Mouse (Mus musculus) heart, adult 2 months (tissue): ENCODE results near the gene Yae1d1. TPM values are rescaled to one million over a fixed set of nuclear protein-coding genes. Genes with fewer than 3 reads are reported as not detected.
"Not testable (repeated sequence)": the region's sequence is repeated elsewhere in the genome, so short reads cannot be mapped to it uniquely, and the experiment has no call there.

ENCODE experiments used
- DNase-seq, 2 experiments: peaks; one replicate each; pipeline ENCODE4 v3.0.0; 2021
- H3K27ac ChIP-seq: fragments of 200-600 bp; 2 replicates; pipeline ENCODE4 v1.8.1; 2022
- H3K27me3 ChIP-seq: fragments of 200-500 bp; 2 replicates; pipeline ENCODE4 v1.6.1; 2012; ENCODE audit warnings: mild to moderate bottlenecking, low read length, inconsistent platforms, mixed read lengths; ENCODE audit not compliant: control insufficient read depth, insufficient read depth
- H3K36me3 ChIP-seq: fragments of 200-500 bp; 2 replicates; pipeline ENCODE4 v1.6.1; 2012; ENCODE audit warnings: low read length, inconsistent platforms; ENCODE audit not compliant: control insufficient read depth, insufficient read depth
- H3K4me1 ChIP-seq: fragments of 200-500 bp; 2 replicates; pipeline ENCODE4 v1.6.1; 2011; ENCODE audit warnings: low read length; ENCODE audit not compliant: control insufficient read depth, insufficient read depth
- H3K4me3 ChIP-seq: fragments of 200-600 bp; 2 replicates; pipeline ENCODE4 v1.8.1; 2022
- H3K79me2 ChIP-seq: fragments of 200-500 bp; replicated peaks from 2 replicates; pipeline ENCODE4 v1.6.1; 2012; ENCODE audit warnings: mild to moderate bottlenecking, inconsistent platforms, low read length, moderate library complexity, mixed read lengths; ENCODE audit not compliant: control insufficient read depth, insufficient read depth
- H3K9ac ChIP-seq: fragments of 200-500 bp; 2 replicates; pipeline ENCODE4 v1.6.1; 2012; ENCODE audit warnings: low read depth, mild to moderate bottlenecking, control low read depth, inconsistent platforms, low read length, mixed read lengths
- CTCF ChIP-seq: fragments of 200-600 bp; IDR thresholded peaks from 2 replicates; pipeline ENCODE4 v1.8.1; 2022; ENCODE audit warnings: antibody characterized with exemption, mild to moderate bottlenecking, moderate library complexity
- EP300 ChIP-seq: fragments of 200-500 bp; IDR thresholded peaks from 2 replicates; pipeline ENCODE4 v1.6.1; 2011; ENCODE audit warnings: low read depth, low read length, control low read depth; ENCODE audit not compliant: insufficient read depth
- POLR2A ChIP-seq: fragments of 200-500 bp; IDR thresholded peaks from 2 replicates; pipeline ENCODE4 v1.6.1; 2011; ENCODE audit warnings: mild to moderate bottlenecking, low read depth, low read length, control low read depth; ENCODE audit not compliant: insufficient read depth
- WGBS: fragments of 180-500 bp; shearing (Covaris S2); methylation state at CpG from one replicate; pipeline ENCODE4 v1.1.7; 2018; 5-methylcytosine and 5-hydroxymethylcytosine counted together
- intact Hi-C: fragments of 180-260 bp; cut with DNase I; formaldehyde crosslinking; loops from one replicate; pipeline ENCODE4 v1.15.1; 2025
- polyA plus RNA-seq: library from polyadenylated mRNA; depleted of rRNA; stranded (reverse); fragments of >200 nt; gene quantifications from 2 replicates; pipeline ENCODE4 v1.2.3, GENCODE M21; 2012
- total RNA-seq, 2 experiments: library from RNA; stranded (reverse); gene quantifications; 2 replicates each; pipeline ENCODE4 v1.2.3; 2021

Gene Yae1d1
- total and polyA plus RNA-seq, 3 experiments = 36.2 to 39.0 (median 37.6) TPM

DNA sequence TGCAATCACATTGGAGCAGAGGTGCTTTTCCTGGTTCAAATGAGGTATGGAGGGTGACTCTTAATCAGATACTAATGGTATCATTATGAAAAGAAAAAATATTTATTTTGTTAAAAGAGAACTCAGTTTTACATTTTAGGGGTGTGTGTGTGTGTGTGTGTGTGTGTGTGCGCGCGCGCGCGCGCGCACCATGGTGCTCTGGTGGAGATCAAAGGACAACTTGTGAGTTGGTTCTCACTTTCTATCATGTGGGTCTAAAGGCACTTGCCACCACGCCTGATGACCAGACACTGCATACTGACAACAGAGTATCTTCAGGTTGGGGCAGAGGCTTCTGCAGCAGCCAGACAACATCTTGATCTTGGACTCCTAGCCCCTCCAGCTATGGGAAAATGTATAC lies 18.4 kb downstream of the Yae1d1 start:
- Histone ChIP-seq H3K36me3 (no peaks in the 10 kb centered on the region), H3K79me2 (no peaks in the 10 kb centered on the region), H3K4me3 (no peak overlapping the region), H3K27ac (no peak overlapping the region), H3K9ac (no peak overlapping the region), H3K27me3 (no peaks in the 10 kb centered on the region), H3K4me1 (no peaks in the 10 kb centered on the region)
- TF ChIP-seq CTCF (no peak), POLR2A (no peak), EP300 (no peak)
- no peak for DNase-seq
- WGBS = 92% methylated on average over 9 of the region's 9 CpGs
- intact Hi-C loops = no loop called here

DNA sequence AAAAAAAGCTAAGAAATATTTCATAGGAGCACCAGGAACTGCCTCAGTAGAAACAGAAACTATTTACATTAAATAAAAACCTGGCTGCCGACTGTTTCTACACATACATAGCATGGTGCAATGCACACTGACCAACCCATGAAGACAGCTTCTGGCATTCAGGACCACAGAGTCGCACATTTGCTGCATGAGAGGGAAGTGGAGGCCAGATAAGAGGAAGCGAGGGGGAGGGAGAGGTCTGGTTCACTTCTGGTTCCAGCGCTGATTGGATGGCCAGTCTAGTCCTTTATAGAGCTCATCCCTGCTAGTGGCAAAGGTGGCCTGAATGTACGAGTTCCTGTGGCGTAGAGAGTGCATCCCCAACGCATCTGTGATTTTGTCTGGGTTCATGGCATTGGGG lies 32.5 kb downstream of the Yae1d1 start:
- WGBS = 66% methylated on average over 7 of the region's 7 CpGs
- Histone ChIP-seq H3K79me2 (no peaks in the 10 kb centered on the region), H3K4me3 (no peak overlapping the region), H3K4me1 (no peaks in the 10 kb centered on the region), H3K36me3 (no peaks in the 10 kb centered on the region), H3K27ac (no peak overlapping the region), H3K9ac (no peak overlapping the region), H3K27me3 (no peaks in the 10 kb centered on the region)
- DNase-seq = no peak
- TF ChIP-seq POLR2A (no peak), EP300 (no peak), CTCF (no peak)
- intact Hi-C loops = no loop called here

DNA sequence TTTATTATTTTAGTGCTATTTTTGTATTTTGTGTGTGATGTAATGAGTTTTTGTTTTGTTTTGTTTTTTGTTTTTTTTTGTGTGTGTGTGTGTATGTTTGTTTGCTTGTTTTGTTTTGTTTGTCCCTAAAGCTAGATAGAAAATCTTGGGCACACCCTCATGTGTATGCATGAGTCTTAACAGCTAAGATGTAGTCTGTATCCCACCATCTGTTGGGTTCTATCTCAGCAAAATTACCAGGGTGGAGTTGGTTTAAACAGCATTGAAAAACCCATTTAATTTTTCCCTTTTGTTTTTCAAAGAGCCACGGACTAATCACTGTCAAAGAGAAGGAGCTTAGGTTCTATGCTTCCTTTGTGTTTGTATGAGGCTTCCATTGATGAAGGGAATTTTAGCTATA lies 38.9 kb downstream of the Yae1d1 start:
- H3K4me1 ChIP-seq = no peaks in the 10 kb centered on the region
- H3K79me2 ChIP-seq = no peaks in the 10 kb centered on the region
- H3K27me3 ChIP-seq = no peaks in the 10 kb centered on the region
- no peak overlapping the region for H3K27ac ChIP-seq
- H3K36me3 ChIP-seq = no peaks in the 10 kb centered on the region
- WGBS = 43% methylated on average over 1 of the region's 1 CpGs
- no peak overlapping the region for H3K4me3 ChIP-seq
- intact Hi-C loops = no loop called here
- DNase-seq = no peak
- TF ChIP-seq CTCF (no peak), POLR2A (no peak), EP300 (no peak)
- no peak overlapping the region for H3K9ac ChIP-seq

DNA sequence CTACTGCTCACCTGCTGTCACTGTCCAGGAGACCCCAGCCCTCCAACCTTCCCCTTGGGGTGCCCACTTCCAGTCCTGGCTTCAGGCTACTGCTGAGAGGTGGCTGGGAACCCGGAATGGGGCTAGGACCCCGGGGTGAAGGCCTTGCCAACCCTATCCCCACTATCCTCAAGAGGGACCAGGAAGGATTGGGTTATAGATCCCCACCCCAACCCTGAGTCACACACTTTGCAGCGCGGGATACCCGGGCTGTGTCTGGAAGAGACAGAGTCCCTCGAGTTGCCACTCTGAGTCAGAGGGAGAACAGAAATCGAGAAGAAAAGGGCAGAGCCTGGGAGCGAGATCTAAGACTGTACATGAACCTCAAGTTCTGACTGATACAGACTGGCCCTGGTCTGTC lies 42.6 kb downstream of the Yae1d1 start:
- H3K9ac ChIP-seq, H3K27ac ChIP-seq, H3K4me1 ChIP-seq, H3K27me3 ChIP-seq, DNase-seq, H3K4me3 ChIP-seq, intact Hi-C loops, H3K79me2 ChIP-seq, H3K36me3 ChIP-seq: not testable (repeated sequence)
- 81% methylated on average over 8 of the region's 8 CpGs for WGBS

DNA sequence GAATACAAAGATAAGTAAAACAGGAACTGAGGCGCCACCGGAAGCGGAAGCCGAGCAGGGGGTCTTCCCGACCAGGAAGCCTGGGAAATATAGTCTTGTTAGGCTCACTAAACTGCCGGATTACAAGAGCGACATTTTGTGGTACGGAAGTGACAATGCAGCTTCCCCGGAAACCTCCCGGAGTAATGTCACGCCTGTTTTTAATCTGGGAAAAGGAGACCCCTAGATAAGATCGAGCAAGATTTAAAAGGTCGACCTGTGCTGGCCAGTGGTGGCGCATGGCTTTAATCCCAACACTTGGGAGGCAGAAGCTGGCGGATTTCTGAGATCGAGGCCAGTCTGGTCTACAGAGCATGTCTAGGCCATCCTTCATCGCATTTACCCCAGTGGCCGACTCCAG lies 43.6 kb downstream of the Yae1d1 start:
- WGBS = 60% methylated on average over 18 of the region's 18 CpGs
- TF ChIP-seq EP300 = no peak
- TF ChIP-seq CTCF = no peak
- TF ChIP-seq POLR2A = no peak
- Histone ChIP-seq H3K36me3 (peaks cover 4% of the 10 kb centered on the region; the same call in 1 of the 2 replicates), H3K27ac (no peak overlapping the region), H3K27me3 (no peaks in the 10 kb centered on the region), H3K4me3 (no peak overlapping the region), H3K4me1 (no peaks in the 10 kb centered on the region), H3K79me2 (no peaks in the 10 kb centered on the region), H3K9ac (no peak overlapping the region)
- intact Hi-C loops = no loop called here
- DNase-seq = no peak

DNA sequence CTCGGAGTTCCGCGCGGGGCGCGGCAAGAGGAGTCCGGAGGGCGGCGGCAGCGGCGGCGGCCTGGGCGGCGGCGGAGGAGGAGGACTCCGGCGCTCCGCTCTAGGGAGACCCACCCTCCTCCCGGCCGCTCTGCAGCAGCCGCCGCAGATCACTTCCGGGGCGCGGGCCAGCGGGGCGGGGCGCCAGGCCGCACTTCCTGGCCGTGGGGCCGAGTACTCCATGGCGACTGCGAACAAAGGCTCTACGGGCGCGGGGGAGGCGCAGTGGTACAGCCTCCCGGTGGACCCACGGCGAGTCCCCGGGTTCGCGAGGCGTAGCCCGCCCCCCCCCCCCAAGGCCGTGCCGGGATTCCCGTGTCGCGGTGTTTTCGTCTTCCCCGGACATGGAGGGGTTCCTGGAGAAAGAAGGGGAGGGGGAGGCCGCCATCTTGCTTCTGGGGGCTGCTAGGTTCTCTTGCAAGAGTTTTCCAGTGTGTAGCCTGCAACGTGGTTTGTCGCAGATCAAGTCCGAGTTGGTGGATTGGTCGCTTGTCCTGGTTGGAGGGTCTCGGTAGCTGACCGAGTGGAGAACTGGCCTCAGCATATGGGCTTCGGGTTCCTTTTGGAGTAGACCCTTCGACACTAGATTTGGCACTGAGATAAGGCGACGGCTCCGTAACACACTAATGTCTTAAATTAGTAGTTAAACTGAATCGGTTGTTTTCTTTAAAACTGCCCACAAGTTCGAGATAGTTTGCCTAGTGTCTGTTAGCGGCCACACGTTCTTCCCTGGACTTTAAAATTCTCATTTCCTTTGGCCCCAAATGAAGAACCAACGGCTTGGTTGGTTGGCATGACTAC lies 48.9 kb downstream of the Yae1d1 start, which contains the start of gene Rala:
Gene Rala (minus strand): TSS at position 162 of the 840 bp plus-strand sequence.
- H3K79me2 ChIP-seq = no peaks in the 10 kb centered on the region; the same call in 1 of the 2 replicates
- H3K36me3 ChIP-seq = peaks cover 7% of the 10 kb centered on the region; the same call in 1 of the 2 replicates
- H3K27ac ChIP-seq = peak within 1 kb of the TSS; percentile 86
- intact Hi-C loops = loop anchor here (1.0 to 2.0 kb wide), 3 partner anchors 49 to 249 kb away; partner anchors contain the start of genes Cdk13, Mplkip, Sugct and Yae1d1
- peak; percentile 97 to 98 for DNase-seq
- peak within 1 kb of the TSS; percentile 86 for H3K9ac ChIP-seq
- peak within 1 kb of the TSS; percentile 91 for H3K4me3 ChIP-seq
- no peaks in the 10 kb centered on the region for H3K27me3 ChIP-seq
- H3K4me1 ChIP-seq = peaks cover 2% of the 10 kb centered on the region; the same call in 1 of the 2 replicates
- WGBS = 4% methylated on average over 69 of the region's 69 CpGs
- TF ChIP-seq EP300 (no peak), POLR2A (peak; percentile 75), CTCF (no peak)
